Mouse (Mus musculus) testis, adult 2 months (tissue): Measurements from ENCODE around the gene Fbxo24.

Experiments
- CTCF ChIP-seq: fragments of 200-500 bp; IDR thresholded peaks from 2 replicates; pipeline ENCODE4 v1.5.1; 2012; ENCODE audit warnings: low read depth, mild to moderate bottlenecking, inconsistent platforms, low read length, moderate library complexity; ENCODE audit not compliant: control insufficient read depth, insufficient read depth, insufficient replicate concordance
- POLR2A ChIP-seq: fragments of 200-500 bp; IDR thresholded peaks from 2 replicates; pipeline ENCODE4 v1.6.1; 2012; ENCODE audit warnings: low read depth, mild to moderate bottlenecking, inconsistent platforms, low read length, moderate library complexity; ENCODE audit not compliant: control insufficient read depth

DNA sequence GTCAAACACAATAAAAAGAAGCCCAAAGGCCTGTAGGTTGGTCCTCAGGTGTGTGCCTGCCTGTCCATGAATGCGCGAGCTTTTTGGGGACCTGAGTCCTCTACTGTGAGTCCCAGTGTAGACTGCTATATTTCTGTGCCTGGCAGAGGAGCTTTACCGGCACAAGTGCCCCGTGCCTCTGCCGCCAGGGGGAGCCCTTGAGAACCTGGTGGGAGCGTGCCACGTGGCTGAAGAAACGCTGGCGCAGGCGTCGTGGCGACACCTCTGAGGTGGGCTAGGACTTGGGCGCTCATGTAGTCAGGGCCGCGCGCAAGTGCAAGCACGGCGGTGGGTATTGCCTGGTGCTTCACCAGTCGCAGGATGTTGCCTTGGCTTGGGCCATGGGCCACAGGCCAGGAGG is 12.3 kb upstream of the Fbxo24 start, which contains the start of gene Sap25:
- TF ChIP-seq CTCF (peak; percentile 62), POLR2A (no peak)
